Comparison of ENCODE assay signal across 8 mouse cellular contexts in the genomic region with DNA sequence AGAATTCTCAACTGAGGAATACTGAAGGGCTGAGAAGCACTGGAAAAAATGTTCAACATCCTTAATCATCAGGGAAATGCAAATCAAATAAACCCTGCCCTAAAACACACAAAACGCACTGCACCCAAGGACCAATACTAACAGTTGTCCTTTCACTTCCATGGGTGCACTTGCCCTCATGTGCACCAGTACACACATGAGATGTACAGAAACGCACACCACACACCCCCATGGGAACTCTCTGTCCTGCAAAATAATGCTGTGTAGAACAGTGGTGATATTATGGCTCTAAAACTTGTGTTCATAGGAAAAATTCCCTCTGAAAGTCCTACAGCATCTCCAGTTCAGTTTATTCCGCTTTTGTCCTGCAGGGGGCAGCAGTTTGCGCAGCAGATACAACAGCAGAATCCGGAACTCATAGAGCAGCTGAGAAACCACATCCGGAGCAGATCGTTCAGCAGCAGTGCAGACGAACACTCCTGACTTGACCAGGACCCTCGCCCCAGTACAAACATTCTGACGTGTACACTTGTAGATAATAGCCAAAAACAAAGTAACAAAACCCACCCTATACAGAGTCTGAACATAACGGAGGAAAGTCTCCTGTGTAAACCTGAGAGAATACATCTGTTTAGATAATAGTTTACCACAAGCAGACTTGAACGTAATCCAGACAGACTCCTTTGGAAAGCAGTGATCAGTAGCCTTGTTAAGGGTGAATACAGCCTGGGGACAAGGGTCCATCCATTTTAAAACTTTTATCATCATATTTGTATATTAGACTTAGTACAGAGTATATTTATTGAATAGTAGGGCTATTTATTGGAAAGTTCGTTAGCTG. TPM values are rescaled to one million over a fixed set of nuclear protein-coding genes. Genes with fewer than 3 reads are reported as not detected.
A peak's percentile ranks its signal among the peaks of the same experiment; 100 is the strongest.
DNase-seq lines count a peak whose midpoint lies in the region; ATAC-seq lines count a peak whose summit lies in the region.

No protein-coding gene starts in this region.

- H3K9me3 ChIP-seq in hindbrain, embryonic 14.5 days (ENCODE audit: control insufficient read depth, low read length): no peaks in the 10 kb centered on the region

- H3K4me2 ChIP-seq in hindbrain, embryonic 14.5 days (replicated peaks): no peak overlapping the region

- no peak overlapping the region for H3K27ac ChIP-seq in hindbrain, embryonic 14.5 days

- peaks cover 88% of the 10 kb centered on the region for H3K36me3 ChIP-seq in hindbrain, embryonic 14.5 days (replicated peaks; ENCODE audit: control insufficient read depth, insufficient read depth)

- no peak overlapping the region for H3K4me3 ChIP-seq in hindbrain, embryonic 14.5 days (replicated peaks; ENCODE audit: low read length)

- peak; percentile 27; the same call in 1 of the 2 replicates for ATAC-seq in hindbrain, embryonic 14.5 days (ENCODE audit: low FRiP score)
- peak; percentile 100 for ATAC-seq in megakaryocyte, adult 5-6 weeks (ENCODE audit: poor library complexity, severe bottlenecking)

- no peaks in the 10 kb centered on the region for H3K27me3 ChIP-seq in hindbrain, embryonic 14.5 days (ENCODE audit: control insufficient read depth, insufficient read depth, low read length)

- no peaks in the 10 kb centered on the region for H3K4me1 ChIP-seq in hindbrain, embryonic 14.5 days (replicated peaks; ENCODE audit: control insufficient read depth, insufficient read depth, low read length)

- 43% methylated on average over 13 of the region's 13 CpGs for WGBS in hindbrain, embryonic 14.5 days

- DNase-seq in R1 (ENCODE audit: low read depth, low spot score): peak; percentile 85
- DNase-seq in cerebellum, adult 9-11 months: peak; percentile 69
- DNase-seq in frontal cortex, postnatal 10 days (ENCODE audit: low spot score in 2 of 2): peak; percentile 60 to 70
- DNase-seq in hindbrain, embryonic 14.5 days (ENCODE audit: low spot score): peak; percentile 85
- peak; percentile 76 for DNase-seq in left cerebral cortex, adult 11 months (ENCODE audit: low spot score)
- DNase-seq in right cerebral cortex, adult 2 months (ENCODE audit: low spot score in 2 of 2): peak; percentile 87 to 91
- peak; percentile 34 for DNase-seq in urinary bladder, postnatal 10 days (ENCODE audit: low spot score)

- no peak overlapping the region for H3K9ac ChIP-seq in hindbrain, embryonic 14.5 days

RNA-seq across cellular contexts. Expression of a gene that starts 30.0 kb away (rescaled TPM):
- polyA plus RNA-seq in hindbrain, embryonic 14.5 days (2014; fragmentation: Nextera tagmentation; extraction: Ambion mirVana): 33.5 and 38.0 TPM in 2 replicates
- total RNA-seq in megakaryocyte, adult 5-6 weeks (2015): 0.11 and 0.14 TPM in 2 replicates
- 0.40 and 0.65 TPM in 2 replicates for total RNA-seq in megakaryocyte, adult 5-6 weeks (2017)

RNA-seq across cellular contexts. Expression of a gene that starts 30.2 kb away (rescaled TPM):
- polyA plus RNA-seq in hindbrain, embryonic 14.5 days (2014; fragmentation: Nextera tagmentation; extraction: Ambion mirVana): 69.5 and 83.3 TPM in 2 replicates
- total RNA-seq in megakaryocyte, adult 5-6 weeks (2015): 26.6 and 31.6 TPM in 2 replicates
- 27.7 and 37.3 TPM in 2 replicates for total RNA-seq in megakaryocyte, adult 5-6 weeks (2017)

RNA-seq across cellular contexts. Expression of a gene that starts 38.7 kb away (rescaled TPM):
- 57.6 and 58.0 TPM in 2 replicates for polyA plus RNA-seq in hindbrain, embryonic 14.5 days (2014; fragmentation: Nextera tagmentation; extraction: Ambion mirVana)
- total RNA-seq in megakaryocyte, adult 5-6 weeks (2015): 42.4 and 43.5 TPM in 2 replicates
- total RNA-seq in megakaryocyte, adult 5-6 weeks (2017): 42.6 and 50.2 TPM in 2 replicates

RNA-seq across cellular contexts. Expression of a gene that starts 39.0 kb away (rescaled TPM):
- 42.4 and 45.8 TPM in 2 replicates for polyA plus RNA-seq in hindbrain, embryonic 14.5 days (2014; fragmentation: Nextera tagmentation; extraction: Ambion mirVana)
- total RNA-seq in megakaryocyte, adult 5-6 weeks (2015): 7.4 and 9.8 TPM in 2 replicates
- 13.4 and 15.2 TPM in 2 replicates for total RNA-seq in megakaryocyte, adult 5-6 weeks (2017)

Comparison
In these comparisons a context has a peak if more than half of its experiments do, and no peak if none do; other contexts are left out.
1. DNase-seq: peak in every context shown above with its lines; median percentile 89 in right cerebral cortex, adult 2 months; 85 in R1; 85 in hindbrain, embryonic 14.5 days; 76 in left cerebral cortex, adult 11 months; 69 in cerebellum, adult 9-11 months; 65 in frontal cortex, postnatal 10 days; 34 in urinary bladder, postnatal 10 days.